Mouse (Mus musculus): ENCODE data around the gene Mageb1. TPM values are rescaled to one million over a fixed set of nuclear protein-coding genes. Genes with fewer than 3 reads are reported as not detected.
"Not testable (repeated sequence)": the region's sequence is repeated elsewhere in the genome, so short reads cannot be mapped to it uniquely, and the experiment has no call there.

Mageb1 gene
- polyA plus RNA-seq (2015; fragmentation: Nextera tagmentation; extraction: Ambion mirVana): not detected in 2 replicates

- WGBS: 0% methylated on average over 1 of the region's 1 CpGs
- not testable (repeated sequence) for H3K9me3 ChIP-seq (ENCODE audit: control insufficient read depth, low read length); H3K27ac ChIP-seq (ENCODE audit: low read length); H3K27me3 ChIP-seq (ENCODE audit: control insufficient read depth, insufficient read depth, low read depth, low read length); ATAC-seq (ENCODE audit: low read depth); H3K4me2 ChIP-seq (ENCODE audit: low read depth, low read length); H3K9ac ChIP-seq (ENCODE audit: low read length); H3K4me3 ChIP-seq (ENCODE audit: low read length); H3K36me3 ChIP-seq (ENCODE audit: control insufficient read depth, insufficient read depth, low read length); H3K4me1 ChIP-seq (replicated peaks; ENCODE audit: control insufficient read depth, insufficient read depth, low read length)
These were observed at the start of gene Mageb1 for GRCm38 (mm10) chrX:92016233-92016632. Gene Mageb1, minus strand, starts transcription at chrX:92016333.

Other genes with a start within 250 kb of the Mageb1 start
- gene Mageb5, start 233.3 kb downstream of the Mageb1 start, polyA plus RNA-seq (2015; fragmentation: Nextera tagmentation; extraction: Ambion mirVana): not detected in 2 replicates